Mouse (Mus musculus) MN1 (cell line): Measurements from ENCODE around the gene Mb.

ENCODE experiments used
- DNase-seq: peaks from one replicate; pipeline ENCODE4 v3.0.0-alpha.2; 2016; ENCODE audit warnings: low spot score

The Mb gene

GRCm38 (mm10) chr15:77050570-77050969 is at the start of gene Mb:
Gene Mb (minus strand): TSS chr15:77050670.
- no peak for DNase-seq

- DNase-seq, result no peak
Measured at GRCm38 (mm10) chr15:77099756-77100155, 49.3 kb upstream of the Mb start.

GRCm38 (mm10) chr15:77097358-77097757 is 46.9 kb upstream of the Mb start:
- no peak for DNase-seq

GRCm38 (mm10) chr15:77095216-77095615 is 44.7 kb upstream of the Mb start:
- DNase-seq, result no peak

GRCm38 (mm10) chr15:77094431-77094830 is 44.0 kb upstream of the Mb start:
- DNase-seq, result no peak

GRCm38 (mm10) chr15:77091394-77091793 is 40.9 kb upstream of the Mb start:
- DNase-seq, result no peak

GRCm38 (mm10) chr15:77090531-77090930 is 40.1 kb upstream of the Mb start:
- DNase-seq, result no peak

GRCm38 (mm10) chr15:77089249-77089648 is 38.8 kb upstream of the Mb start:
- no peak for DNase-seq

- DNase-seq, result peak; percentile 60
Measured at GRCm38 (mm10) chr15:77086488-77086887, 36.0 kb upstream of the Mb start.

- DNase-seq, result peak; percentile 33
Measured at GRCm38 (mm10) chr15:77085818-77086217, 35.3 kb upstream of the Mb start.

- no peak for DNase-seq
Measured at GRCm38 (mm10) chr15:77081454-77081853, 31.0 kb upstream of the Mb start.

GRCm38 (mm10) chr15:77080684-77081254 is 30.3 kb upstream of the Mb start:
- DNase-seq, result no peak

- no peak for DNase-seq
Measured at GRCm38 (mm10) chr15:77079890-77080361, 29.5 kb upstream of the Mb start.

GRCm38 (mm10) chr15:77079256-77079822 is 28.9 kb upstream of the Mb start:
- DNase-seq, result no peak

GRCm38 (mm10) chr15:77078786-77079185 is 28.3 kb upstream of the Mb start:
- DNase-seq, result no peak

GRCm38 (mm10) chr15:77077906-77078305 is 27.4 kb upstream of the Mb start:
- no peak for DNase-seq

- DNase-seq, result peak; percentile 50
Measured at GRCm38 (mm10) chr15:77076523-77076922, 26.1 kb upstream of the Mb start.

GRCm38 (mm10) chr15:77072556-77073163 is 22.2 kb upstream of the Mb start:
- DNase-seq, result no peak

GRCm38 (mm10) chr15:77071501-77071900 is 21.0 kb upstream of the Mb start:
- no peak for DNase-seq

- DNase-seq, result no peak
Measured at GRCm38 (mm10) chr15:77070745-77071268, 20.3 kb upstream of the Mb start.

GRCm38 (mm10) chr15:77069019-77069418 is 18.5 kb upstream of the Mb start:
- peak; percentile 82 for DNase-seq

- peak; percentile 63 for DNase-seq
Measured at GRCm38 (mm10) chr15:77068439-77068861, 18.0 kb upstream of the Mb start.

GRCm38 (mm10) chr15:77066233-77066632 is 15.8 kb upstream of the Mb start:
- no peak for DNase-seq
